Mouse (Mus musculus) thymus, adult 18-20 months (tissue): ENCODE results near the gene Olfr1457.

Experiments
- DNase-seq, 2 experiments: peaks; one replicate each; pipeline ENCODE4 v3.0.0; 2022; ENCODE audit warnings: mixed read lengths in 2 of 2

Olfr1457 gene

GRCm38 (mm10) chr19:13097791-13098190 lies at the start of gene Olfr1457:
Olfr1457 (minus strand) TSS chr19:13097891.
- DNase-seq = no peak

GRCm38 (mm10) chr19:13106675-13107074 lies 9.0 kb upstream of the Olfr1457 start, which contains the start of gene Olfr1458:
Olfr1458 (minus strand) TSS chr19:13106775.
- DNase-seq = no peak

- no peak for DNase-seq
Observed at GRCm38 (mm10) chr19:13093908-13094307, 3.8 kb downstream of the Olfr1457 start.

- DNase-seq = no peak
Observed at GRCm38 (mm10) chr19:13060310-13060709, 37.4 kb downstream of the Olfr1457 start, which contains the start of gene Olfr1454. Olfr1454 (plus strand) TSS chr19:13060610.
